Mouse (Mus musculus) cerebellum, adult 18-20 months (tissue): ENCODE measurements at regions not wholly inside any gene's neighbourhood (a gene's known extent, or its start where the extent isn't known, plus 50 kb on each side); places are given as distances from the start of the nearest gene placed in this dataset.
"Not testable (repeated sequence)": the region's sequence is repeated elsewhere in the genome, so short reads cannot be mapped to it uniquely, and the experiment has no call there.

Experiments used
- DNase-seq, 2 experiments: peaks; one replicate each; pipeline ENCODE4 v3.0.0; 2021

GRCm38 (mm10) chr9:91059460-91059859 lies 302.8 kb upstream of the Zic4 start:
- peak in 1 of 2 experiments; percentile 3 for DNase-seq

GRCm38 (mm10) chr9:91069496-91069895 lies 292.7 kb upstream of the Zic4 start:
- no peak for DNase-seq

- no peak for DNase-seq
Observed at GRCm38 (mm10) chr9:91073366-91074174, 288.6 kb upstream of the Zic4 start.

GRCm38 (mm10) chr9:91074175-91074480 lies 288.1 kb upstream of the Zic4 start:
- no peak for DNase-seq

- no peak for DNase-seq
Observed at GRCm38 (mm10) chr9:91077490-91077889, 284.7 kb upstream of the Zic4 start.

DNA sequence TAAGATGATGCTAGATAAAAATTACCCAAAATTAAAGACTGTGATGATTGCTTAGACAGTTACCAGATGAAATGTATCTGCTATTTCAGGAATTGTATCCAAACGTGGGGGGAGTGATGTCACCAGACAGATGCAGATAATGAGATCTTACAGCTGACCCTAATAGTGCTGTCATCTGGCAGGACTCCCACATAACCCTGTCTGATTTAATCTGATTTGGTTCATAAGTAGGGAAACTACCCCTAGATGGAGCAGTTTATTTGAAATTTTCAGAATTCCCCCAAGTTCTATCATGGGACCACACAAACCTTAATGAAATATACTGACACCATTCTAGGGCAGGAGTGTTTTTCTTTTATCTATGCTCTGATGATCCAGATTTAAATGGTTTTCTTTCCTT lies 278.4 kb upstream of the Zic4 start:
- no peak for DNase-seq

GRCm38 (mm10) chr9:91085923-91086322 lies 276.3 kb upstream of the Zic4 start:
- DNase-seq = no peak

DNA sequence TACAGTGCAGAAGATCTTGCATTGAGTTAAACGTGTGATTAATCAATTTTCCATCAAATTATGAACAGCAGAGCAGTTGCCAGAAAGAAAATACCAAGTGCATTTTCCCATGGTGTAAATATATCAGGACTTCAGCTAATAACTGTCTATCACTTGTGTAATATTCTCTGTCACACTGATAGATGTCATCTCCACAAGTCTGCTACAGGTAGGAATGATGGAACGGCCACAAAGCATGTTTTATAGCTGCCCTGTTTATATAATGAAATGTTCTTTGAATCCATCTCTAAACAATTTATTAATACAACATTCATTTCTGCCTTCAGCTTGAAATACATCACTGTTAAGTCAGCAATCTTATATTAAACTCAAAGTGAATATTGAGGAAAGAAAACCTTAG lies 272.9 kb upstream of the Zic4 start:
- DNase-seq = no peak

- no peak for DNase-seq
Observed at GRCm38 (mm10) chr9:91091421-91092050, 270.7 kb upstream of the Zic4 start.

DNA sequence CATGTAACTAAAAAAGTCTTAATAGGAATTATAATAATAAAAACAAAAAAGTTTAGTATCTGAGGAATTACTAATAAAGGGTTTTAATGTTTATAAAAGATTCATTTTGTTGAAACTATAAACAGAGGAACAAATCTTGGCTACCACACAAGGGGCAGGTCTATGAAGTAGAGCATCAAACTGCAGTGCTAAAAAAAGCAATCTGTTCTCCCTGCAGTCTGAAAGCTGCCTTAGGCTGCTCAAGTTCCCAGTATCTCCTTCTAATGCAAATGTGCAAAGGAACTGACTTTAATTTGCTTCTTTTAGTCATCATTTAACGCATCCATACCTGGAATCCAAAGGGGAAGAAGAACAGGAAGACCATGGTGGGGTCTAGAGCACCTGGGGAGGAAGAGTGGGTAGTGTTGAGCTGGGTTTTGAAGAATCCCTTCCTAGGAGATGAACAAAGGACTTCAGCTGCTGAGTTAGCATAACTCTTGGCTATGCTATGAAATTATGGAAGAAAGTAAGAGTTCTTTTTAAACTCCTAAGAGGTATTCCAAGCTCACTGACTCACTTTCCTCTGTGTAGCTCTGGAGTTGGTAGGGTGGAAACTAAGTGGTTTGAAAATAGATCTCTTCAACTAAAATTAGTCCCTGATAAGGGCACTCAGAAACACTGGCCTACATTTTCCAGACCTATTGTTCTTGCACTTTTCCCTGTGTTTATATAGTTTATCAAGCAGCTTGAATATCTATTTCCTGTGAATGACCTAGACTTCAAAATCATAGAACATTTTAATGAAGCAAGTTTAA lies 260.4 kb upstream of the Zic4 start:
- no peak for DNase-seq

DNA sequence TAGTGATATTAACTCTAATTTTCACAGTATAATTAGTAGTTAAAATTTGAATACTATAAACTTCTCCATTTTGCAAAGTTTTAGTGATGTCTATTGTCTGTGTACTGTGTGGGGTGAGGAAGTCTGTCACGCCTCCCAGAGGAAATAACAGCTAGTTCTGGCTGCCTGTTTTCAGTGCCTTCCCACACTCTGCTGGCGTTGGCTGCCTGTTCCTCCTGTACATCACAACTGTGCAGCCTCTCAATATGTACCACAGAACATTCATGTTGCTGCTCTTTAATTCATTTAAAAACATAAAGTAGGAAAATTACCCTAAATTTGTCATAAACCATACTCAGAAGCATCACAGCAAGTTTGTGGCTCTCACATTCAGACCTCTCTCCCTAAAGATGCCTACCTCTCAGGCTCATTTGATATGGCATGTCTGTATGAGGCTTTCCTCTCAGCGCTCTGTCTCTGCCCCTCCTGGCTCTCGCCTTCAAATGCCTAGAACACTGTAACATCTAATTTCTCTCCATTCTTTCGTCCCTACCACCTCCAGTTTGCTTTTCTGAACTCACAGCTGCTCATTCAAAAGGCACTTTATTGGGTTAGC lies 239.7 kb upstream of the Zic4 start:
- peak; percentile 62 to 66 for DNase-seq

GRCm38 (mm10) chr9:91123208-91123607 lies 239.0 kb upstream of the Zic4 start:
- peak; percentile 40 to 64 for DNase-seq

GRCm38 (mm10) chr9:91126630-91127245 lies 235.5 kb upstream of the Zic4 start:
- DNase-seq = peak; percentile 84 to 86

DNA sequence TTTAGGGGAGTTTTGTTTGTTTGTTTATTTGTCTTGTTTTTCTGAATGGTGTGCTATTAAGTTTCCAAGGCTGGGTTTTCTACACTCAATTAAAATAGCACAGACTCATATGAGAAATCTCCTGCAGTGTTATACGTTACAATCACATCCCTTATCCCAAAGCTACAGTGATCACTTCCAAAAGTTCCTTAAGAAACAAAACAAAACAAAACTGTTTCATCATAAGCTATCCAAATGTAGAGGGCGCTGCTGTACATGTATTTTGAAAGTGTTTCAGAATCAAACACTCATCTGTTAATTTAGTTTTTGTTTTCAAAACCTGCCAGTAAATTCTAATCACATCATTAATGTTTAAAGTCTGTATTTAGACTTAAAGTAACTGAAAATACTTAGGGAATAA lies 233.7 kb upstream of the Zic4 start:
- DNase-seq = not testable (repeated sequence)

- peak; percentile 8 to 63 for DNase-seq
Observed at GRCm38 (mm10) chr9:91130111-91130720, 232.0 kb upstream of the Zic4 start.

GRCm38 (mm10) chr9:91131415-91132255 lies 230.6 kb upstream of the Zic4 start:
- DNase-seq = peak in 1 of 2 experiments; percentile 53

DNA sequence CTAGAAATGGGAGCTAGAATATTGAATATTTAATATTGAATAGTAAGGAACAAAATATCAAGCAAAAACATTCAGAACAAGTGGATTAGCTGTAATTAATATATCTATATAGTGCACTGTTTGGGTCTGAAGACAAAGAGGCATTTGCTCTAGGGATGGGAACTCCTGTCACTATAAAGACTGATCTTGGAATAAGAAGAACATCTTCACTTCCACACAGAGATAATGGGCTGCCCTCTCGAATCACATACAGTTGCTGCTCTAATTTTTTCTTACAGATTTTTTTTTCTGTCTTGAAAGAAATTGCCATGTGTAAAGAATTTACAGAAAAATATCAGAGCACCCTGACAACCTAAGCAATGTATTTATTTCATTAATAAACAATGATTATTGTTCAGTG lies 229.7 kb upstream of the Zic4 start:
- DNase-seq = no peak

GRCm38 (mm10) chr9:91133256-91133920 lies 228.8 kb upstream of the Zic4 start:
- peak in 1 of 2 experiments; percentile 36 for DNase-seq

DNA sequence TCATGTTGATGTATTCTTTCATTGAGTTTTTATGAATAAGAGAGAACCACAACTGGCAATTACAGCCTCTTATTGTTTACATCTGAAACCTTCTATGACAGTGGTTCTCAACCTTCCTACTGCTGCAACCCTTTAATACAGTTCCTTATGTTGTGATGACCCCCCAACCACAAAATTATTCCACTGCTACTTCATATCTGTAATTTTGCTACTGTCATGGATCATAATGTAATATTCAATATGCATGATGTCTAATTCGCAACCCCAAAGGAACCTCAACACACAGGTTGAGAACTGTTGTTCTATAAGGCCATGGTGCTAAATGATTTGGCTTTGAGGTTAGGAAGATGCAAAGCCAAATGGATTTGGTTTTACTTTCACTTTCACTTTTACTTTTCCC lies 227.9 kb upstream of the Zic4 start:
- DNase-seq = no peak

GRCm38 (mm10) chr9:91135107-91135506 lies 227.1 kb upstream of the Zic4 start:
- peak in 1 of 2 experiments; percentile 47 for DNase-seq

DNA sequence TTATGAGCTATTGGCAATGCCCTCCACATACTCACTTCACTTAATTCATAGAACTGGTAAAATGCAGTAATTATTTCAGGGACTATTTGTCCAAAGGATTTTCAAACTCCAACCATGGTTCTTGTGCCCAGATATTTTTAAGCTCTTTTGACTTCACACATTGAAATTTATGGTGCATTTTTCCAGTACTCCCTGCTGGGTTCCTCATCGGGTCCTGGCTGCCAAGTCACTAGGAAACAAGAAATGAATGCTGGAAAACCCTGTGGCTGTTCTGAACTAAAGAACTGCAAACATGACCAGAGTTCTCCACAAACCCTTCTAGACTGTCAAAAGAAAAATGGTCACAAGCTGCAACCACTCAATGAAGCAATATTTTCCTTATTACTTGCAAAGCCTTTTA lies 221.6 kb upstream of the Zic4 start:
- peak; percentile 69 to 71 for DNase-seq
